Mouse (Mus musculus) heart, embryonic 12.5 days (tissue): ENCODE data around the gene Dctn2. TPM values are rescaled to one million over a fixed set of nuclear protein-coding genes. Genes with fewer than 3 reads are reported as not detected.
A peak's percentile ranks its signal among the peaks of the same experiment; 100 is the strongest.

Experiments used
- ATAC-seq: fragments of 200-750 bp; cut with Nextera tagmentation; 2 replicates; pipeline ENCODE4 v1.8.0; 2017; ENCODE audit warnings: moderate TSS enrichment, moderate library complexity; ENCODE audit not compliant: insufficient number of reproducible peaks, low FRiP score
- H3K27ac ChIP-seq: fragments of 300-500 bp; sonication (generic); 2 replicates; pipeline ENCODE4 v1.5.1; 2016; ENCODE audit warnings: mild to moderate bottlenecking, moderate library complexity; ENCODE audit not compliant: poor library complexity, severe bottlenecking
- H3K27me3 ChIP-seq: fragments of 300-500 bp; sonication (generic); replicated peaks from 2 replicates; pipeline ENCODE4 v1.6.1; 2016; ENCODE audit warnings: mild to moderate bottlenecking, moderate library complexity
- H3K36me3 ChIP-seq: fragments of 300-500 bp; sonication (generic); 2 replicates; pipeline ENCODE4 v1.6.1; 2016; ENCODE audit warnings: mild to moderate bottlenecking, moderate library complexity
- H3K4me1 ChIP-seq: fragments of 300-500 bp; sonication (generic); replicated peaks from 2 replicates; pipeline ENCODE4 v1.6.1; 2016; ENCODE audit warnings: mild to moderate bottlenecking
- H3K4me2 ChIP-seq: fragments of 300-500 bp; sonication (generic); 2 replicates; pipeline ENCODE4 v1.6.1; 2016; ENCODE audit warnings: mild to moderate bottlenecking, moderate library complexity
- H3K4me3 ChIP-seq: fragments of 300-500 bp; sonication (generic); 2 replicates; pipeline ENCODE4 v1.5.1; 2016; ENCODE audit warnings: mild to moderate bottlenecking
- H3K9ac ChIP-seq: fragments of 300-500 bp; sonication (generic); 2 replicates; pipeline ENCODE4 v1.6.1; 2016; ENCODE audit warnings: mild to moderate bottlenecking, moderate library complexity
- H3K9me3 ChIP-seq: fragments of 300-500 bp; sonication (generic); replicated peaks from 2 replicates; pipeline ENCODE4 v1.6.1; 2016; ENCODE audit warnings: mild to moderate bottlenecking, moderate library complexity
- WGBS: fragments of 180-500 bp; shearing (Covaris S2); methylation state at CpG from one replicate; pipeline ENCODE4 v1.1.7; 2016; 5-methylcytosine and 5-hydroxymethylcytosine counted together
- polyA plus RNA-seq: library from polyadenylated mRNA; unstranded; fragments of >200 nt; fragmentation: Nextera tagmentation; extraction: Ambion mirVana; gene quantifications from 2 replicates; pipeline ENCODE4 v1.2.1, GENCODE M21; 2016

Dctn2 gene
- polyA plus RNA-seq, 1 experiment from 2014 or later: 136 TPM

DNA sequence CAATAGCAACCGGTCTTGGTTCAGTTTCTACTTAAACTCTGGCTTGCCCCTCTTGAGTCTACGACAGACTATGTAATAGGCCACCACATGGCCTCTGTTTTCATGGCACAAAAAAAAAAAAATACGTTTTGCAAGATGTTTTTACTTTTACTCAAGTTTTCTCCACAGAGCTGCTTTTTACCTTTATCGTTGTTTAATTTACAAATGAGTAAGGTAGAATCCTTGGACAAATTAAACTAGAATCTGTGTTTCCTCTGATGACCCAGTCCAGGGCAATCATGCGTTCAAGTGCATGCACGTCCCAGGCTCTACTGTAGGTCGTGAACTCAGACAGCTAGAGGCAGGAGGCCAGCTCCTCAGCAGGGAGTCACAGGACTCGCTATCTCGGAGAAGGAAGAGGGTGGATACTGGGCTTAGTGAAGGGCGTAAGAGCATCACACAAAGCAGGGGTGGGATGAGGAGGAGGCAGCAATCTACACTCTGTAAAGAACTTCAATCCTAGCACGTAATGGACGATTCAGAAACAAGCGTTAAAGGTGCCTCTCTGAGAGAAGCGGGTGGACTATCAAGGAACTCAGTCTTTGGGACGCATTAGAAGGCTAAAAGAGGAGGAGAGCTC, 23.5 kb downstream of the Dctn2 start:
- H3K27me3 ChIP-seq: no peaks in the 10 kb centered on the region
- H3K4me3 ChIP-seq: peak overlapping the region; percentile 69
- no peaks in the 10 kb centered on the region for H3K9me3 ChIP-seq
- H3K9ac ChIP-seq: peak overlapping the region; percentile 84
- H3K4me1 ChIP-seq: peaks cover 60% of the 10 kb centered on the region
- WGBS: under 1% methylated on average over 15 of the region's 15 CpGs
- H3K36me3 ChIP-seq: peaks cover 43% of the 10 kb centered on the region
- peak overlapping the region; percentile 99 for H3K27ac ChIP-seq
- peak; percentile 26 for ATAC-seq
- peak overlapping the region; percentile 97 for H3K4me2 ChIP-seq

DNA sequence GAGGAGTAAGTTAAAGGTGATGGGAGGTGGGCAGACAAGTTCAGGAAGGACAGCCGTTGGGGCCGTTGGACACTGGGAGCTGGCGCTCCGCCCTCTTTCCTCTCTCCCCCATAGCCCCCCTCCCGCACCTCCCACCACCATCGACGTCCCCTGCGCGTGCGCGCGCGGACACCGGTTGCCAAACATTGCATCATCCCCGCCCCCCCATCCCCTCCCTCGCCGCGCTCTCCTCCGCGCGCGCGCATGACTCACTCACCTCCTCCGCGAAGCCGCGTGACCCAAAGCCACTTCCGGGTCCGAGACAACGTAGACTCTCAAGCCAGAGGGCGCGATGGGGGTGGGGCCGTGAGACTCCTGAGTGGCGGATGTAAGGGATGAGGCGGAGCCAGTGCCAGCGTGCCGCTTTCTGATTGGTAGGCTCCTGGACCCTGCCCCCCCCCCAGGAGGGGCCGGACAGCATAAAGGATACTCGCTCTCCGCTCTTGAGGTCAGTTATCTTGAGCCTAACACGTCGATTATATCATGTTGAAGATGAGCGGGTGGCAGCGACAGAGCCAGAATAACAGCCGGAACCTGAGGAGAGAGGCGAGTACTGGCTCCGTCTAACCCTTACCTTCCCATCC, 24.2 kb downstream of the Dctn2 start:
- H3K27ac ChIP-seq: peak overlapping the region; percentile 99
- under 1% methylated on average over 44 of the region's 47 CpGs for WGBS
- peak overlapping the region; percentile 69 for H3K4me3 ChIP-seq
- H3K36me3 ChIP-seq: peaks cover 43% of the 10 kb centered on the region
- peaks cover 52% of the 10 kb centered on the region for H3K4me1 ChIP-seq
- no peaks in the 10 kb centered on the region for H3K9me3 ChIP-seq
- H3K4me2 ChIP-seq: peak overlapping the region; percentile 97
- H3K27me3 ChIP-seq: no peaks in the 10 kb centered on the region
- ATAC-seq: peak; percentile 90
- peak overlapping the region; percentile 78 for H3K9ac ChIP-seq

DNA sequence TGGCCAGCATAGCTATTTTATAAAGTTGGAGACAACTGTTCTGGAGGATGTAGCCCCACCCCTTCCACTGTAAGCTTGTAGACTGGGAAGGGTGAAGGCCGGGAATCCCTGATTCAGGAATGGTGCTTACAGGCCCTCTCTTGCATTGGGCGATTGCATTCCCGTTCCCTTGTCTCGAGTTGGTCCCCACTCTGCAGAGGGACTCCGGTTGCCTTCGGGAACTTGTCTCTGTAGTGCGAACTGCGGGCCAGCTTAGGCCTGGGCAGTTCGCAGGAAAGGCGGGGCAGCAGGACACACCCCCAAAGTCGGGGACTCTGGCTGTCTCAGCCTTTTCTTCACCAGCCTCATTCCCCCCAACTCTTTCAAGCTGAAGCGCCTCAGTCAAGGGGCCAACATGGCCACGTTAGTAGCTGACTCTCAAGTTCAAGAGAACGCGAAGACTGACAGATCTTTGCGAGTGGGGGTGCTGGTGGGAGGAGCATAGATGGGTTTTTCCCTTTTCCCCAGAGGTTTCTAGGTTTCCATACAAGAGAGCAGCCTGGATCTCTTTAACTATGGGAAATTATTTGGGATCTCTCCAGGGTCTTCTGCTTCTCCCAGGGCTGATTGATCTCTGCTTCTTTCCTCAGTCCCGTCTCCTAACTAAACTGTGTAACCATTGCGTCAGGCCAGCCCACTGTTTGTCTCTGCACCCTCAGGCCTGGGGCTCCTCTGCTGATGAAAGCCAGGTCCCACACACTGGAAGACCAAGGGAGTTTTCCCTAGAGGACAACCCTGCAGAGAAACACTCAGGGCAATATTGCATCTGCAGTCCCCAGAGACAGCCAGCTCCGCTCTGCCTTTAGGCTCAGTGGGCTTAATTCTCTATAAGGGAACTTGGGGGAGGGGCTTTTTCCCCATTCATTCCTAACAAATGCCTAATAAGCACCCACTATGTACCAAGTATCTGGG, 25.0 kb downstream of the Dctn2 start:
- WGBS: under 1% methylated on average over 19 of the region's 19 CpGs
- Histone ChIP-seq H3K9me3 (no peaks in the 10 kb centered on the region), H3K4me2 (peak overlapping the region; percentile 97), H3K9ac (peak overlapping the region; percentile 78), H3K4me3 (peak overlapping the region; percentile 69), H3K36me3 (peaks cover 43% of the 10 kb centered on the region), H3K27ac (peak overlapping the region; percentile 89), H3K4me1 (peaks cover 49% of the 10 kb centered on the region), H3K27me3 (no peaks in the 10 kb centered on the region)
- ATAC-seq: peak; percentile 30

DNA sequence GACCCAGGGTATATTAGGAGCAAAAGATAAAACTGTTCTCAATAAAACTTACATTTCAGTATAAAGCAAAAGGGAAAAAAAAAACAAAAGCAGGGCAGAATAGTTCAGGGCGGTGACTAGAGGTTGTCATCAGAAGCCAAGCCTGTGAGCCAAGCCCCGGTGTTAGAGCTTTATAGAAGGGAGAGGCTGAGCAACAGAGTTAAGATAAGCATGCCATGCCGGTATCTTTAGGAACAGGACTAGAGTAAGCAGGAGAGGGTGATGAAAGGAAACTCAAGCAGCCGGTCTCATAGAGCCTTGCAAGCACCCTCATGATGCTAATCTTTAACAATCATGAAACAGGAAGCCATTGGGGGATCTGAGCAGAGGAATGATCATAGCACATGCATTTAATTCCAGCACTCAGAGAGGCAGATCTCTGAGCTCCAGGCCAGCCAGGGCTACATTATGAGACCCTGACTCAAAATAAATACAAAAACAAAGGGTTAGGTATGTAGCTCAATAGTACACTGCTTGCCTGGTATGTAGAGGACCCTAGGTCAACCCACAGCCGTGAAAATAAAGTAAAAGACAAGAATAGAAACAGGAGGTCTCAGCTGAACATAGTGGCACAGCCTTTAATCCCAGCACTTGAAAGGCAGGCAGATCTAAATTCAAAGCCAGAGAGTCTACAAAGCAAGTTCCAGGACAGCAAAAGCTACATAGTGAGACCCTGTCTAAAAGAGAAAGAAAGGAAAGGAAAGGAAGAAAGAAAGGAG, 25.9 kb downstream of the Dctn2 start:
- H3K27me3 ChIP-seq: no peaks in the 10 kb centered on the region
- H3K27ac ChIP-seq: peak overlapping the region; percentile 89
- peaks cover 49% of the 10 kb centered on the region for H3K4me1 ChIP-seq
- H3K9ac ChIP-seq: peak overlapping the region; percentile 78
- H3K4me2 ChIP-seq: peak overlapping the region; percentile 97
- no peaks in the 10 kb centered on the region for H3K9me3 ChIP-seq
- no peak for ATAC-seq
- peak overlapping the region; percentile 69 for H3K4me3 ChIP-seq
- H3K36me3 ChIP-seq: peaks cover 43% of the 10 kb centered on the region
- 3% methylated on average over 5 of the region's 5 CpGs for WGBS

DNA sequence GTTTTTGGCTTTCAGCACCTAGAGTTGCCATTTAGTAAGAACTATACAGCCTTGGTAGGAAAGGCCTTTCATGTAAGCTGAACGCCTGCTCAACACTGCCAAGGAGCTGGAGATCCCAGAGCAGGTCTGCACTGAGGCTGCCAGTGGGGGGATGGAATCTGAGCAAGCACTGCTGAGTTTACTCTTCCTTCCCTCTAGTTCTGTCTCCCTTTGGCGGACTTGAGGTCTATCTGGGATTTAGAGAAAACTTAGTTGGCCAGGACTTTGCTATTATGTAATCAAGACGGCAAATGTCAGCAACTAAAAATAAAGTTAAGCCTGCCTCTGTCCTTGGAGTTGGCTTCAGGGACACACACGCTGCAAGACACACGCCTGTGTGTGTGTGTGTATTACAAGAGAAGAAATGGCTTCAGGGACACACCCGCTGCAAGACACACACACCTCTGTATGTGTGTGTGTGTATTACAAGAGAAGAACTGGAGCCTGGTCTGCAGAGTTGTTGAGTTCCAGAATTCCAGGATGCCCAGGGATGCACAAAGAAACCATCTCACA, 26.9 kb downstream of the Dctn2 start:
- Histone ChIP-seq H3K27ac (peak overlapping the region; percentile 89; the same call in 1 of the 2 replicates), H3K9me3 (no peaks in the 10 kb centered on the region), H3K36me3 (peaks cover 49% of the 10 kb centered on the region), H3K27me3 (no peaks in the 10 kb centered on the region), H3K9ac (peak overlapping the region; percentile 41; the same call in 1 of the 2 replicates), H3K4me1 (peaks cover 47% of the 10 kb centered on the region), H3K4me2 (peak overlapping the region; percentile 97), H3K4me3 (peak overlapping the region; percentile 69)
- WGBS: 63% methylated on average over 6 of the region's 6 CpGs
- no peak for ATAC-seq

DNA sequence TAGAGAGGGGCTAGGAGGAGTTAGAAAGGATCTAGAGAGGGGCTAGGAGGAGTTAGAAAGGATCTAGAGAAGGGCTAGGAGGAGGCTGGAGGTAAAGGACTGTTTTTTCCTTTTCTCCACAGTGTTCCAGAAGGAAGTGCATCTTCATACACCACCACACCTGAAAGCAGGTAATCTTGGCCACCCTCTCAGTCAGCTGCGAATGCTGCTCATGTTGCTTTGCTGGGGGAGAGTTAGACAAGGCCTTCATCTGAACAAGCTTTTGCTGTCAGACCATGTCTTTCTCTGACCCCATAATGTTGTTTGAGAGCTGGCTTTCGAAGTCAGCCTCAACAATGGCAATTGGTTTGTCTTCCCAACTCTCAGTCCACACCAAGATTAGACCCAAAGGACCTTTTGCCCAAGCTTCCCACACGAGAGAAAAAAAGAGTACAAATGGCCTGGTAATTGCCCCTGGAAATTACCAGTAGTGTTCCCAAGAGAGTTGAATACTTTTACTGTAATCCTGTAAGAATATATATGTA, 27.5 kb downstream of the Dctn2 start:
- Histone ChIP-seq H3K4me1 (peaks cover 47% of the 10 kb centered on the region), H3K9me3 (no peaks in the 10 kb centered on the region), H3K9ac (peak overlapping the region; percentile 41; the same call in 1 of the 2 replicates), H3K27ac (no peak overlapping the region), H3K4me2 (peak overlapping the region; percentile 97), H3K27me3 (no peaks in the 10 kb centered on the region), H3K4me3 (0 out of 2 replicates have a peak overlapping the region, but pooled peaks have one; percentile 69), H3K36me3 (peaks cover 50% of the 10 kb centered on the region)
- WGBS: 85% methylated on average over 3 of the region's 3 CpGs
- ATAC-seq: no peak

DNA sequence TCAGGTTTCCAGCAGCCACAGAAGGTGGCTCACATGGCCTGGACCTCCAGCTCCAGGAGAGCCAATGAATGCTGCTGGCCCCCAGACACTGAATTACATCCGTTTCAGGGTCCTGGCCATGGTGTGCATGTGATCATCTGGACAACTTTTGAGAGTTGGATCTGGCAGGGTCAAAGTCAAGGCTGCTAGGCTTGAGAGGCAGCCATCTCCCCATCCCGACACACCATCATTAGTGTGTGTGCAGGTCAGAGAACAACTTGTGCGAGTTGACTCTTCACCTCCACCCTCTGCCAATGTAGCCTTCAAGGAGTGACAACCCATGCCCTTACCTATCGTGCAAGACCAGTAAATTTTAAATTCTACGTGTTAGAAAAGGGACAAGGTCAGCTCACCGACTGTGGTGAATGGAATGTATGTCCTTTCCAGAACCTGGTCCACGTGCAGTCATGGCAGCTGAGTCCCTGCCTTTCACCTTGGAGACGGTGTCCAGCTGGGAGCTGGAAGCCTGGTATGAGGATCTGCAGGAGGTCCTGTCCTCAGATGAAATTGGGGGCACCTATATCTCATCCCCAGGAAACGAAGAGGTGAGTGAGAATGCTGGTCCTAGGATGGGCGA, 28.8 kb downstream of the Dctn2 start:
- Histone ChIP-seq H3K27ac (no peak overlapping the region), H3K4me3 (no peak overlapping the region), H3K27me3 (no peaks in the 10 kb centered on the region), H3K9me3 (no peaks in the 10 kb centered on the region), H3K36me3 (peaks cover 64% of the 10 kb centered on the region), H3K4me1 (peaks cover 44% of the 10 kb centered on the region), H3K9ac (no peak overlapping the region), H3K4me2 (no peak overlapping the region)
- ATAC-seq: no peak
- 91% methylated on average over 10 of the region's 10 CpGs for WGBS

DNA sequence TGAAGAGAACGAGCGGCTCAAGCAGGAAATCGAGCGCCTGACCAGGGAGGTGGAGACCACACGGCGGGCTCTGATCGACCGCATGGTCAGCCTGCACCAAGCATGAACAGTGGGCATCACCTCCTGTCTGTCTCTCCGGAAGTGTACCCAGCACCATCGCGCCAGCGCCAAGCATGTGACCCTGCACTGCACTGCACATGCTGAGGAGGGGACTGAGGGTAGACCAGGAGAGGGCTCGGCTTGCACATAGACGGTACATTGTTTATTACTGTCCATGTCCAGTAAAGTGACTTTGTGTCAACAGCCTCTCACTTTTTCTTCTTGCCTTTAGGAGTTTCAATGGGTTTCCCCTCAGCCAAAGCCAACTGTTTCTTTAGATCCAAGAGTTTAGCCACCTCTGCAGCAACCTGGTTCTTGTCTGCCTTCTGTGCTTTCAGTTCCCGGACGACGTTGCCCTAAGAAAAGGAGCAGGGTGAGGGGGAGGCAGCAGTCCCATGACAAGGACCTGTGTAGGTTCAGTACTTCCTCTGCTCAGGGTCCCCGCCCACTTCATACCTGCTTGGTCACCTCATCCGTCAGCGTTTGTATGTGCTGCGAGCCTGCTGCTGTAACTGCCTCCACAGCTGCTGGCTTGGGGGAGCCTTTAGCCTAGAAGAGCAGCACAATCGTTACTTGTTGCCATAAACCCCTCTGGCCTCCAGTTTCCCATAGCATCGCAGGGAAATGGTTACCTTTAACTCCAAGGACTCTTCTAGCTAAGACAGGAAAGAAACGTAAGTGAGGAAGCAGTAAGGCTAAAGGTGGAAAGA, 30.0 kb downstream of the Dctn2 start:
- Histone ChIP-seq H3K27ac (peak overlapping the region; percentile 49; the same call in 1 of the 2 replicates), H3K27me3 (no peaks in the 10 kb centered on the region), H3K9ac (peak overlapping the region; percentile 22; the same call in 1 of the 2 replicates), H3K4me3 (no peak overlapping the region), H3K36me3 (peaks cover 76% of the 10 kb centered on the region), H3K4me1 (peaks cover 44% of the 10 kb centered on the region), H3K9me3 (no peaks in the 10 kb centered on the region), H3K4me2 (no peak overlapping the region)
- 86% methylated on average over 24 of the region's 24 CpGs for WGBS
- no peak for ATAC-seq

DNA sequence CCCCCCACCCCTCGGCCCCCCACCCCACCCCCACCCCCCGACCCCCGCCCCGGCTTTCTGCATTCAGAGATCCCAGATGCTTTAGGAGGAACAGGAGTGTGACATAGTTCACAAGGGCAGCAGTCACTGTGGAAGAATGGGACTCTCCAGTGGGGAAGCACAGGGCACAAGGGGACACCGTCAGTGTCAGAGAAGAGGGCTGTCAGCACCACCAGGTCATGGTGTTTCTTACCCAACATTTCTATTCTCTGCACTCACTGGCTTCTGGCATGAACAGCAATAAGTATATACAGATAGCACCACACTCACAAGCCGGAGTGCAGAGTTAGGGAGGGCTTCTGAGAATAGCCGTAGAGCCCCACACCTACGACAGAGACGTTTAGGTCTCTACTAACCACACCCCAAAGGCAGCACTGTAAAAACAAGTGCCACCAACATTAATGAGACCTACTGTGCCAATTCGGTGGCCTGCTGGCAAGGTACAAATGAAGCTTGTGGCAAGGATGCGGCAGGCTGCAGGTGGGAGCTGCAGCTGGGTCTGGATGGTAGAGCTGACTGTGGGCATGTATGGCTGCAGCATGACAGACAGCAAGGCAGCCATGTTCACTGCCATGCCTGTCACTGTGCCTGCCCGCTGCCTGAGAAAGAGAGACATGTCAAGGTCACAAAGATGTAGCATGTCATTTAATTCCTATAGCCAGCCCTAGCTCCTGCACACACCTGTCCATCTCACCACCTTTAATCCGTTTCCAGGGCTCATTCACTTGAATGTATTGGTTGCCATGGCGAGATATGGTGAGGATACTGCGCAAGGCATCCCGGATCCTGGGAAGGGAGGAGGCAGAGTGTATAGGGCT, 31.1 kb downstream of the Dctn2 start:
- H3K4me1 ChIP-seq: peaks cover 36% of the 10 kb centered on the region
- H3K27ac ChIP-seq: peak overlapping the region; percentile 49
- 64% methylated on average over 16 of the region's 16 CpGs for WGBS
- no peaks in the 10 kb centered on the region for H3K27me3 ChIP-seq
- H3K9me3 ChIP-seq: no peaks in the 10 kb centered on the region
- H3K4me3 ChIP-seq: no peak overlapping the region
- no peak overlapping the region for H3K4me2 ChIP-seq
- H3K9ac ChIP-seq: no peak overlapping the region
- ATAC-seq: no peak
- H3K36me3 ChIP-seq: peaks cover 86% of the 10 kb centered on the region
